Mouse (Mus musculus) kidney, postnatal 25 days (tissue): ENCODE results near the gene Poln.
A peak's percentile ranks its signal among the peaks of the same experiment; 100 is the strongest.

Experiments
- DNase-seq, 2 experiments: peaks; one replicate each; pipeline ENCODE4 v3.0.0; 2021; ENCODE audit warnings: mixed read lengths in 2 of 2

Poln gene

GRCm38 (mm10) chr5:34168950-34169891 lies at the start of gene Poln, which contains the start of gene Haus3:
TSS of gene Poln (minus strand) at chr5:34169448.
TSS of gene Haus3 (minus strand) at chr5:34169527.
- peak; percentile 98 to 99 for DNase-seq

- no peak for DNase-seq
Observed at GRCm38 (mm10) chr5:34218672-34219071, 49.4 kb upstream of the Poln start.

- DNase-seq, result no peak
Observed at GRCm38 (mm10) chr5:34217756-34218155, 48.5 kb upstream of the Poln start.

DNA sequence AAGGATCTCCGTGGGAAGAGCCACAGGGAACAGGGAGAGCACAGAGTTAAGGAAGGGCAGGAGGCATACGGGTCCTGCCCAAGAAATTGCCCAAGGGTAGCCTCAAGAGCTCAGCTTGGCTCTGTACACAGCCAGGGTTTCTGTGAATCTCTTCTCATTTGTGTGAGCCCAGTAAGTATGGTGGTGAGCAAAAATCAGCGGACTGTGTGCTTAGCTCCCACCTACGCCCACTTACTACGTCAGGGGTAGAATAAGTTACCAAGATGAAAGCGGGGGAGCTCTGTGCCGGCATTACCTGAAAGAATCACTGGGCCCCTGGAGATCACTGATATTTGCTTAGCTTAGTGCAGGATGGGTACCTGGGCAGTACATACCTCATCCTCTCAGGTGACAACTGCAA lies 46.8 kb upstream of the Poln start:
- no peak for DNase-seq

- DNase-seq, result no peak
Observed at GRCm38 (mm10) chr5:34213659-34214058, 44.4 kb upstream of the Poln start.

- DNase-seq, result peak; percentile 76 to 80
Observed at GRCm38 (mm10) chr5:34210279-34210678, 41.0 kb upstream of the Poln start.

GRCm38 (mm10) chr5:34207503-34207902 lies 38.3 kb upstream of the Poln start:
- no peak for DNase-seq

- DNase-seq, result no peak
Observed at GRCm38 (mm10) chr5:34205788-34206187, 36.5 kb upstream of the Poln start.

DNA sequence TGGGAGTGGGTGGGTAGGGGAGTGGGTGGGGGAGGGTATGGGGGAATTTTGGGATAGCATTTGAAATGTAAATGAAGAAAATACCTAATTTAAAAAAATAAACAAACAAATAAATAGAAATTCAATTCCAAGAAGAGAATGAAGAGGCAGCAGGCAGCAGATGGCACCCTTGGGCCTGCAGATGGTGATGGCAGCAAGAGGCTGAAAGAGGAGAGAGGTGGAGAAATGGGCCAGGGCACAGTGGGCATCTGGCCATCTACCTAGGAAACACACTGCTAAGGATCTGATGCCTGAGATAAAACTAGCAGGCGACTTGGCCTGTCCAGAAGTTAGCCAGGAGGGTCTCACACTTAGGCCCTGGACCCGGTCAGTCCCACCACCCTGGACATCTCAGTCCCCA lies 35.7 kb upstream of the Poln start:
- no peak for DNase-seq

DNA sequence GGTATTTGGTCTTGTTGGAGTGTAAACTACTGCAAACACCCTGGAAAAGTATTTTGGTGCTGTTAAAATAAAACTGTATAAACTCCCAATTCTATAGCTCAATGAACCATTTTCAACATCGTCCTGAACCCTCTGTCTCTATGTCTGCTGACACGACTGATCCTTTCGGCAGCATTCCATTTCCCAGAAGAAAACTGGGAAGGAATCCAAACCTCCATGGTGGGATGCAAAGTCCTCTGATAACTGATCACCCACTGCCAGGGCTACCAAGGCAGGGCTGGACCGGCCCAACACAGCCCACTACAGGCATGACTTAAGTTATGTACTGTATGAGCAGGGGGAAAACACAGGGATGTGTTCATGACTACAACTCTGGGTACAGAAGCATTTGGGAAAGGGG lies 32.8 kb upstream of the Poln start:
- DNase-seq, result peak in 1 of 2 experiments; percentile 45

- DNase-seq, result peak; percentile 35 to 65
Observed at GRCm38 (mm10) chr5:34201396-34201795, 32.1 kb upstream of the Poln start.

- DNase-seq, result peak in 1 of 2 experiments; percentile 20
Observed at GRCm38 (mm10) chr5:34198615-34199014, 29.4 kb upstream of the Poln start.

DNA sequence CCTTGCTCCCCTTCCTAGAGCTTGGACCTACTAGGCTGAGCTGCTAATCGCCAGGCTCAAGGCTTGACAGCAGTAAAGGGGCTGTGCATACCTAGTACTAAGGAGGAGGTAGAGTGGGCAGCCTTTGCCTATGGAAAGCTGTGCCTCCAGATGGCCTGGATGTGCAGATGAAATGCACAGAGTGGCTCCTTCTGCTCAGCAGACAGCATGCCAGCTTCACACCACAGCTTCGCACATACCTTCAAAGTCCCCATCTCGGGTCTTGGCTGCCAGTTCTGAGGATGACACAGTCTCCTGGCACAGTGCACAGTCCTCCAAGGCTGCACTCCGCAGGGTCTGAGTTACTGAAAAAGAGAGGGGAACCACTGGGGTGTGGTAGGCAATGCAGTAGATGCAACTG lies 28.0 kb upstream of the Poln start:
- no peak for DNase-seq

DNA sequence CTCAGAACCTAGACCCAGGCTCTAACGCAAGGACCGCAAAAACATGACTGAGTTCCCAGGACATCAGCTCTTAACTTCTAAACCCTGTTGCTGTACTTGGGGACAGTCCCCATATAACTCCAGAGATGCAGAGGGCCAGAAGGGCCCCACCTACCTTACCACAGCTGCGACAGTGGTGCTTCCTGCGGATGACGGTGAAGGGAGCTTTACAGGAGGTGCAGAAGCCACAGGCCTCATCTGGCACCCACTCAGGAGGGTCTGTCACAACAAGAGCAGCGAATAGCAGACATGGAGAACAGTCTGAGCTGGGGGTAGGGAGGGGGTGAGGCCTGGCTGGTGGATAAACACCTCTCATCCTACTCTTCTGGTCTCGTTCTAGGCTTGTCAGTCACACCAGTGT lies 27.2 kb upstream of the Poln start:
- no peak for DNase-seq

- no peak for DNase-seq
Observed at GRCm38 (mm10) chr5:34195786-34196185, 26.5 kb upstream of the Poln start.

DNA sequence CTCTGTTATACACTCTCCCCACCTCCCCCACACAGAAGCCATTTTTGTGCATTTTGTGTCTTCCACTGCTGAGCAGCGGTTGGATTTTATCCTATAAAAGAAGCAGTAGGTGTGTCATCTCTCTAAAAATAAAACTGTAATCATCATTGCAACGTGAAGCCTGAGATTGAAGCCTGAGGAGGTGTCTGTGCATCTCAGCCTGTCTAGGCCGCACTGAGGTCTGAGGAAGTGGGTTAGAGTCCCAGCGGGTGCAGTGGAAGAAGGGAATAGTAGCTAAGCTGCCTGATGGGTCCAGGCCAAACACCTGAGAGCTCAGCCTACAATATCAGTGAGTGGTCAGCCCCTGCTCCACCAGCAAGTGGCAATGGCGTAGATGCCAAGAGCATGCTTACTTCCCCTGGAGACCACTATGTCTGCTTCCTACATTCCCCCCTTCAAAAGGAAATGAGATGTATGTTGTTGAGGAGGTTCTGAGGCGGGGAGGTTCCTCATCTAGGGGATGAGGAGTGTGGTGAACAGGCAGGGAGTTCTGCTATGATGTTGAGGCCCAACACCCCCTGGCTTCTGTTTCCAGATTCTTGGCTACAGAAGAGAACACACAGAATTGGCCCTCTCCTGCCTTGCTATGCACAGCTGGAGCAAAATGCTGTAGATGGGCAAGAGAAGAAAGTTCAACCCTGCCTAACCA lies 25.9 kb upstream of the Poln start:
- DNase-seq, result no peak

- DNase-seq, result no peak
Observed at GRCm38 (mm10) chr5:34194426-34194825, 25.2 kb upstream of the Poln start.

GRCm38 (mm10) chr5:34191843-34192242 lies 22.6 kb upstream of the Poln start:
- DNase-seq, result peak; percentile 64

GRCm38 (mm10) chr5:34191021-34191420 lies 21.8 kb upstream of the Poln start:
- peak; percentile 72 to 90 for DNase-seq

GRCm38 (mm10) chr5:34189521-34189920 lies 20.3 kb upstream of the Poln start:
- DNase-seq, result no peak

DNA sequence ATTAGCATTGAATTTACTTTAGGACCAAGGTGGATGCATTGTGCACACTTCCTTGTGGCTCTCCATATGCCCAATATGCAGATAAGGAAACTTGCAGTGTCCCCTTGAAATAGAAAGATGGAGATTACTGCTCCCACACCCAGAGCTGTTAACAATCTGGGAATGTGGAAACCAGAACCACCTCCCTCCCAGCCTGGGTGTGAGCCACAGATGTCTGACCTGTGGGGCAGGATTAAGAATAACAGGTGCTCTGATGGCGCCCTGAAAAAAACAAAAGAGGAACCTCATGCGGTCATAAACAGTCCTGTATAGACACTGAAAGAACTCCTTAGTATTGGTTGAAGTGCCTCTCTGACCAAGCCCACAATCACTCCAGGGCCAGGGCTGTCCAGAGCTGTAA lies 19.6 kb upstream of the Poln start:
- DNase-seq, result no peak

DNA sequence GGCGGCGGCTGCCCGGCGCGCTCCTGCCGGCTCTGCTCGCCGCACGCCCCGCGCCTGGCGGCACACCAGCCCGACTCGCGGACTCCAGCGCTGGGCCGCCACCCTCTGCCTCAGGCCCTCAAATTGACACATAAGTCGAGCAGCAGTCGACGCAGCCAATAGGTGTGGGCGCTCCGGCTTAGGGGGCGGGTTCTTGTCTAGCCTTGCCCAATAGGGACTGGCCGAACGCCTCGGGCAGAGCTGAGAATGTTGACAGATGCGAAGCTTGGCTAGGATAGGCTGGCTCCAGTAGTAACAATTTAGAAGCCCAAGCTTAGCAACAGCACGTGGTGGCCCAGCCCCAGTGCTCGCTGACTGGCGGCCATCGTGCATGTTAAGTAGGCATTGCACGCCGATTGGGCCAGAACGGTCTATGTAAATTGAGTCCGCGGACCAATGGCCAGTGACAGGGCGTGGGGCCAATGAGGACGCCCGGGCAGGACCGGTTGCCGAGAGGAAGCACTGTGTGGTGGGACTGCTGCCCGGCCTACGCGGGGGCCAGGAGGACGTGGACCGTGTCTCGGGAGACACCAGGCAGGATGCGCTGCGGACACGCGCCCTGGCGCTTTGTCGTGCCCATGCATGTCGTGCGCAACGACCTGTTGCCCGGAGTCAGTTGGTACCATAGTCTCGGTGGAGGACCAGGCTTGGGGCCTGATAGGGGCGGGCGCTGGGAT lies 18.5 kb upstream of the Poln start, which contains the start of gene Mxd4:
Mxd4 (minus strand) TSS at position 120 of the 716 bp plus-strand sequence.
- peak; percentile 99 to 100 for DNase-seq

- peak; percentile 70 to 90 for DNase-seq
Observed at GRCm38 (mm10) chr5:34186961-34187391, 17.7 kb upstream of the Poln start.
